Mouse (Mus musculus) forebrain, embryonic 12.5 days (tissue): Measurements from ENCODE around the gene Aldh1a7. TPM values are rescaled to one million over a fixed set of nuclear protein-coding genes. Genes with fewer than 3 reads are reported as not detected.
A peak's percentile ranks its signal among the peaks of the same experiment; 100 is the strongest.

Source experiments
- ATAC-seq: fragments of 200-750 bp; cut with Nextera tagmentation; 2 replicates; pipeline ENCODE4 v1.8.0; 2017; ENCODE audit warnings: moderate TSS enrichment; ENCODE audit not compliant: low FRiP score
- H3K27ac ChIP-seq: fragments of 300-500 bp; sonication (generic); 2 replicates; pipeline ENCODE4 v1.5.1; 2016; ENCODE audit warnings: mild to moderate bottlenecking
- H3K27me3 ChIP-seq: fragments of 300-500 bp; sonication (generic); 2 replicates; pipeline ENCODE4 v1.6.1; 2016; ENCODE audit warnings: mild to moderate bottlenecking
- H3K36me3 ChIP-seq: fragments of 300-500 bp; sonication (generic); replicated peaks from 2 replicates; pipeline ENCODE4 v1.6.1; 2016; ENCODE audit warnings: mild to moderate bottlenecking
- H3K4me1 ChIP-seq: fragments of 300-500 bp; sonication (generic); 2 replicates; pipeline ENCODE4 v1.6.1; 2016
- H3K4me2 ChIP-seq: fragments of 300-500 bp; sonication (generic); 2 replicates; pipeline ENCODE4 v1.6.1; 2016; ENCODE audit warnings: mild to moderate bottlenecking, moderate library complexity
- H3K4me3 ChIP-seq: fragments of 300-500 bp; sonication (generic); replicated peaks from 2 replicates; pipeline ENCODE4 v1.5.1; 2016; ENCODE audit warnings: mild to moderate bottlenecking
- H3K9ac ChIP-seq: fragments of 300-500 bp; sonication (generic); 2 replicates; pipeline ENCODE4 v1.6.1; 2016; ENCODE audit warnings: mild to moderate bottlenecking
- H3K9me3 ChIP-seq: fragments of 300-500 bp; sonication (generic); 2 replicates; pipeline ENCODE4 v1.6.1; 2016
- WGBS: fragments of 180-500 bp; shearing (Covaris S2); methylation state at CpG from one replicate; pipeline ENCODE4 v1.1.7; 2016; 5-methylcytosine and 5-hydroxymethylcytosine counted together
- polyA plus RNA-seq: library from polyadenylated mRNA; unstranded; fragments of >200 nt; fragmentation: Nextera tagmentation; extraction: Ambion mirVana; gene quantifications from 2 replicates; pipeline ENCODE4 v1.2.1, GENCODE M21; 2016

The Aldh1a7 gene
- polyA plus RNA-seq = 0.11 and 0.28 TPM in 2 replicates

DNA sequence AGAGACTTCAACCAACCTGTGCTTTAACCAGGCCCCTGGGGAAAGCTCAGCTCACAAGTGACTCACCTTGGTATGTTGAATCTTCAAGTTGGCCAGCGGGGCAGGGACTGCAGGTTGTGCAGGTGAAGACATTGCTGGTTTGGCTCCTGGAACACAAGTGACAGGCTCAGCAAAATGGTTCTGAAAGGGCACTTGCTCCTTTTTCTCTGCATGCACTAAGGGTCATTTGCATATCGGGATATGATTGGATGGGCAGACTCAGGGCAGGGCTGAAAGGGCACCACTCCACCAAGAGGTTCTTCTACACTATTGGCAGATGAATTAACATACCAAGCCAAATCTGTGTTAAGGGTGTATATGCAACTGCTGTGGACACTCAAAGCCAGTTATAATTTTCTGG is at the start of gene Aldh1a7:
Gene Aldh1a7, minus strand, starts transcription at position 182 of the 400 bp plus-strand sequence.
- Histone ChIP-seq H3K27me3 (no peaks in the 10 kb centered on the region), H3K36me3 (no peaks in the 10 kb centered on the region), H3K27ac (no peak within 1 kb of the TSS), H3K9ac (no peak within 1 kb of the TSS), H3K9me3 (no peaks in the 10 kb centered on the region), H3K4me2 (no peak within 1 kb of the TSS), H3K4me3 (no peak within 1 kb of the TSS), H3K4me1 (no peaks in the 10 kb centered on the region)
- WGBS = 57% methylated on average over 2 of the region's 2 CpGs
- no peak for ATAC-seq

DNA sequence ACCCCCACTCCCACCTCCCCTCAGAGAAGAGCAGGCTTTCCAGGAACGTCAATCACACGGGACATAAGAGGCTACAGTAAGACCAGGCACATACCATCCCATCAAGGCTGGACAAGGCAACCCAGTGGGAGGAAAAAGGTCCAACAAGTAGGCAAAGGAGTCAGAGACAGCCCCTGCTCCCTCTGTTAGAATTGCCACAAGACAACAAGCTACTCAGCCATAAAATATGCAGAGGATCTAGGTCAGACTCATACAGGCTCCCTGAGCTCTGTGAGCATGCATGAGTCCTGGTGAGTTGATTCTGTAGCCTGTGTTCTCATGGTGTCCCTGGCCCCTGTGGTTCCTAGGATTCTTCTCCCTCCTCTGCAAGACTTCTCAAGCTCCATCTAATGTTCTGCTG is 48.3 kb upstream of the Aldh1a7 start:
- no peaks in the 10 kb centered on the region for H3K4me1 ChIP-seq
- H3K4me3 ChIP-seq = no peak overlapping the region
- 78% methylated on average over 2 of the region's 2 CpGs for WGBS
- no peak for ATAC-seq
- H3K27me3 ChIP-seq = no peaks in the 10 kb centered on the region
- no peaks in the 10 kb centered on the region for H3K36me3 ChIP-seq
- H3K4me2 ChIP-seq = no peak overlapping the region
- no peak overlapping the region for H3K9ac ChIP-seq
- H3K27ac ChIP-seq = no peak overlapping the region
- H3K9me3 ChIP-seq = no peaks in the 10 kb centered on the region

DNA sequence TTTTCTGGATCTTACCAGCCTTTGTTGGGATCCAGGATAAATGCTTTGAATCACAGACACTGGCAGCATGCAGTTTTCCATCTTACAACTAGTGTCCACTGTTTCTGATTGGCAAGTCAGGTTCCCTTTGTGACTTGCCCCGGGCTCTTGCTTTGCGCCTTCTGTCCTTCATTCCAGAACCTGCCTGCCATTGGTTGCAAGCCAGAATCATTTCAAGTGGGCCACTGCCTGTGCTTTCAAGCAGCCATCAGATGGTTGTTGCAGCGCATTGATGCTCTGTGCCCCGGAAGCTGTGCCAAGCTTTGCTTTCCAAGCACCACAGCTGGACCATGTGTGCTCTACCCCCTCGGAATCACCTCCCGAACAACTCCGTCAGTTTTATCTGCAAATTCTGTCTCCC is 46.6 kb upstream of the Aldh1a7 start:
- 91% methylated on average over 7 of the region's 7 CpGs for WGBS
- Histone ChIP-seq H3K27me3 (no peaks in the 10 kb centered on the region), H3K27ac (no peak overlapping the region), H3K4me2 (no peak overlapping the region), H3K9ac (no peak overlapping the region), H3K4me3 (no peak overlapping the region), H3K36me3 (no peaks in the 10 kb centered on the region), H3K9me3 (no peaks in the 10 kb centered on the region), H3K4me1 (no peaks in the 10 kb centered on the region)
- ATAC-seq = no peak

DNA sequence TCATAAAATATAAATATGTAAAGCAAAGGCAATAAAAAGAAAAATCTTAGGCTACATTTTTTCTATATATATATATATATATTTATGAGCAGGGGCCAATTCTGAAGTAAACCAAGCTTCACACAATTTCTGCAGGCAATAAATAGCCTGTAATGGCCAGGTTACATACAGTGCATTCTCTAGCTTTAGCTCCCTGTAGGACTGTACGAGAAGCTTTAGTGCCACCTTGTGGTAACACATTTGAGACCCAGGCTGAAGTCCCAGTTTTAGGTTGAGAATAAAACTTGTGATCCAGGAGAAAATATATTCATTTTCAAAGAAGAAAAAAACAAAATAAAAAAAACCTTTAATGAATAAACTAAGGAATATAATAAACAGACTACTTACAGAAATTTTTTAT is 36.9 kb upstream of the Aldh1a7 start:
- H3K9me3 ChIP-seq = no peaks in the 10 kb centered on the region

DNA sequence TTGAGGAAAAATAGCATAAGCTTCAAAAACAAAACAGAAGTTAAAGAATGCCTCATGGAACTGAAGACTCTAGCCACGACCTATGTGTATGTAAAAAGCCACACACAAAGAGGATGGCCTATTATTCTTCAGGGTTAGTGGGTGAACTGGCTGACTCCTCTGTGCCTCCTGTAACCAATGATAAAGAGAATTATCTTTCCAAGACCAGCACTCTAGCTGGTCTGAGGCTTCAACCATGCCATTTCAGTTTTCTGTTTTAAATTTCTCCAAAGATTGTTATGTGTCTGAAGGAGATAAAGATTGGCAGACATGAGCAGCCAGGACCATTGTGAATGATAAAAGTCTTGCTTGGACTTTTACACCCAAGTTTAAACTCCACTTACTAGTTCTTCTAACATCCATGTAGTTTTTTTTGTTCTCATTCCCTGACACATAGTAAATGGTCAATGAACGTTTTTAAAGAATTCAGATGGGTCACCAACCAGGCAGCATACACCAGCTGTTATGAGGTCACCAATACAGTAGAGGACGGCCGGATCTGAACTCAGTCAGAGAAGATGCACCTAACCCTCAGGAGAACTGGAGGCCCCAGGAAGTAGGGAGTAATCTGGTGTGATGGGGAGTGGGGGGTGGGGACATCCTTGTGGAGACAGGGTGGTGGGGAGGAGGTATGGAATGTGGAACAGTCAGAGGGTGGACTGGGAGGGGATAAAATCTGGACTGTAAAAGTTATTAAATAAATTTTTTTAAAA is 34.5 kb upstream of the Aldh1a7 start:
- Histone ChIP-seq H3K4me1 (no peaks in the 10 kb centered on the region), H3K4me3 (no peak overlapping the region), H3K4me2 (no peak overlapping the region), H3K36me3 (no peaks in the 10 kb centered on the region), H3K27me3 (no peaks in the 10 kb centered on the region), H3K27ac (no peak overlapping the region), H3K9me3 (no peaks in the 10 kb centered on the region), H3K9ac (no peak overlapping the region)
- WGBS = 75% methylated on average over 4 of the region's 4 CpGs
- ATAC-seq = no peak

More for the DNA sequence above, 36.9 kb upstream of the Aldh1a7 start:
- H3K4me3 ChIP-seq = no peak overlapping the region
- H3K9ac ChIP-seq = no peak overlapping the region
- no peaks in the 10 kb centered on the region for H3K36me3 ChIP-seq
- H3K4me1 ChIP-seq = no peaks in the 10 kb centered on the region
- 17% methylated on average over 1 of the region's 1 CpGs for WGBS
- no peak overlapping the region for H3K4me2 ChIP-seq
- no peak overlapping the region for H3K27ac ChIP-seq
- ATAC-seq = peak; percentile 74; the same call in 1 of the 2 replicates
- H3K27me3 ChIP-seq = no peaks in the 10 kb centered on the region

DNA sequence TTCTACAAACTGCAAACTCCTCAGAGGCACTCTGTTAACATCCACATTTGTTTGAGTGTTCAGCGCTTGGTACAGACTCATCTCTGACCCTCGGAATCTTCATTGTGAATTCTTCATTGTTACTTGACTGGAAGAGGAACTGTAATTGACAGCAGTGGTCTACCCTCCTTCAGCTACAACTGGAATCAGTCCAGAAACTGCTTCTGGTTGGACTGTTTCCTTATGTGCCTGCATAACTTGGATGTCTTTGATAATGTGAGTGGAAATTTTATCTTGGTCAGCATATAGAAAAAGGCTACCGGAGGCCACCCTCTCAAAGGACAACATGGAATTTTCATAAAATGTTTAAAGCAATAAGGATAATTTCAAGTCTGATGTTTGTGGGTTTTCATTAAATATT is 33.8 kb upstream of the Aldh1a7 start:
- 85% methylated on average over 3 of the region's 3 CpGs for WGBS
- Histone ChIP-seq H3K36me3 (no peaks in the 10 kb centered on the region), H3K4me3 (no peak overlapping the region), H3K4me1 (no peaks in the 10 kb centered on the region), H3K9me3 (no peaks in the 10 kb centered on the region), H3K27me3 (no peaks in the 10 kb centered on the region), H3K4me2 (no peak overlapping the region), H3K9ac (no peak overlapping the region), H3K27ac (no peak overlapping the region)
- no peak for ATAC-seq

DNA sequence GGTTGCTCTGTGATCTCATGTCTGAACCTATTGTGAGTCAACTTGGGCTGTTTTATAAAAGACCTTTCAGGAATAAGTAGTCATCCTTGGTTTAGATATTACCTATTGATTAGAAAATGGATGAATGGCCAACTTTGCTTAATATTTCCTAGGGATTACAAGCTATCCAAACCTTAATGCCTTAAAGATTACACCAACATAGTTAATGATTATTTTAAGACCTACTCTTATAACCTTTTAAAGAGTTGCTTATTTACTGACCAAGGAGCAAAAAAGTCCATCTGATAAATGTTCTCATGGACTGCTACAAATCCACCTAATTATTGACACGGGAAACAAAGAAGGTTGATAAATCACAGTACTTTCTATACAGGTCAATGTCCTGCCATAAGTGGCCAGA is 17.3 kb upstream of the Aldh1a7 start:
- Histone ChIP-seq H3K4me3 (no peak overlapping the region), H3K4me2 (no peak overlapping the region), H3K27ac (no peak overlapping the region), H3K9ac (no peak overlapping the region), H3K36me3 (no peaks in the 10 kb centered on the region), H3K9me3 (no peaks in the 10 kb centered on the region), H3K27me3 (no peaks in the 10 kb centered on the region), H3K4me1 (no peaks in the 10 kb centered on the region)
- ATAC-seq = no peak
- WGBS = 86% methylated on average over 1 of the region's 1 CpGs

DNA sequence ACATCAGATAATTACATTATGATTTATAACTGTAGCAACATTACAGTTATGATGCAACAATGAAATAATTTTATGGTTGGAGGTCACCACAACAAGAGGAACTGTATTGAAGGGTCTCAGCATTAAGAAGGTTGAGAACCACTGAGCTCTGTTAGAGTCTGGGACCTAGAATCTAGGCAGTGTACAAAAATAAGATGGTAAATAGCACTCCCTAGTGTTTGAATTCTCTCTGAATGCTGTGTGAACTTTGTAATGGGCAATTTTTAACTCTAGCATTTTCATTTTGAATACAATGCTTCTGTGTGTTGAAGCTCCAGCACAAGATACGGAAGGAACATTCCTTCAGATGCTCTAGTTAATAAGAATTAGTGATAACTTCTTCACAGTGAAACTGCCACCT is 916 bp upstream of the Aldh1a7 start:
- Histone ChIP-seq H3K27me3 (no peaks in the 10 kb centered on the region), H3K36me3 (no peaks in the 10 kb centered on the region), H3K9me3 (no peaks in the 10 kb centered on the region), H3K27ac (no peak overlapping the region), H3K4me1 (no peaks in the 10 kb centered on the region), H3K4me3 (no peak overlapping the region), H3K9ac (no peak overlapping the region), H3K4me2 (no peak overlapping the region)
- no peak for ATAC-seq
- WGBS = 89% methylated on average over 1 of the region's 1 CpGs

DNA sequence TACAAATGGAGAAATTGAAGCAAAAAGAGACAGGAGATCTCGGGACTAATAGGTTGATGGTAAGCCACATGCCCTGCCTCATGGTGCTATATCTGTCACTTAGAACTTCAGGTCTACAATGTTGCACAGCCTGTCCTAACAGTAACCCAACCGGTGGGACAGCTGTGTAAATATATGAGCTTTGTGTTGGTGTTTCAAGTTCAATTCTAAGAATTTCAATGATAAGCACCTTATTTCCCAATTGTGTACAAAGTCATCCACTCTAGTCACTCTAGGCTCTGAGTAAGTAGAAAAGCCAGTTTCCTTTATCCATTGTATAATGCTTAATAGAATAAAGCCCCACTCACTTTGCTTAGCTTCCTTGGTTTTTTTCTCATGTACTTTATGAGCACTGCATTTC is 4.4 kb downstream of the Aldh1a7 start:
- no peak for ATAC-seq
- Histone ChIP-seq H3K36me3 (no peaks in the 10 kb centered on the region), H3K4me2 (no peak overlapping the region), H3K4me3 (no peak overlapping the region), H3K27me3 (no peaks in the 10 kb centered on the region), H3K27ac (no peak overlapping the region), H3K9me3 (no peaks in the 10 kb centered on the region), H3K9ac (no peak overlapping the region), H3K4me1 (no peaks in the 10 kb centered on the region)
- WGBS = 79% methylated on average over 2 of the region's 2 CpGs

DNA sequence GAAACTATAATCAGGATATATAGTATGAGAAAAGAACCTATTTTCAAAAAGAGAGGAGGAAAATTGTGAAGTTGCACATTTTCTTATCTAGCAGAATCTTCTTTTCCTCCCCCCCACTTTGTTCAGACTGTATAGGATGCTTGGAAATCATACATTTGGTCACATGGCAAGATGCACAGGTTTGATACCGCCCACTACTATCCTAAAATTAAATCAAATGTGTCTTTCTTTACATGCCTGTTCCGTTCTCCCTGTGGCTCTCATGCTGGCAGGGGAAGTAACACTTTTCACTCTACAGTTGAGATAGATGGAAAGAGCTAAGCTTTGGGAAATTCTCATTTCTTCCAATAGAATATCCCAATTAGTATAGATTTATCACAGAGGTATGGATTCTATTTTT is 7.1 kb downstream of the Aldh1a7 start:
- Histone ChIP-seq H3K27me3 (no peaks in the 10 kb centered on the region), H3K9me3 (no peaks in the 10 kb centered on the region), H3K4me1 (no peaks in the 10 kb centered on the region), H3K4me3 (no peak overlapping the region), H3K36me3 (no peaks in the 10 kb centered on the region), H3K4me2 (no peak overlapping the region), H3K9ac (no peak overlapping the region), H3K27ac (no peak overlapping the region)
- ATAC-seq = no peak
- WGBS = 90% methylated on average over 2 of the region's 2 CpGs

DNA sequence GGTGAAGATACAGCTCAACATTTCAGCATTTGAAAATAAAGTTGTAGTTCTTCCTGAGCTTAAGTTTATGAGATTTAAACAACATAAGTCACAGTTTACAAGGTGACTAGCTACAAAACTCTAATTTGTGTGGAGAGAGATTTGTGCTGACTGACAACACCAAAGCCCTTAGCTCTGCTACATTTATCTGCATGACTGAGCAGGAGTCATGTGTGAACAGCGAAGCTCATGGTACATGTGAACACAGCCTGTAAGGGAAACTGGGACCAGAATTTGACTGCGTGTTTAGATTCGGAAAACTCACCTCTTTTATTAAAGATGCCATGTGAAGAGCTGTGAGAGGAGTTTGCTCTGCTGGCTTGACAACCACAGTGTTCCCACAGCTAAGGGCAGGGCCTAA is 11.7 kb downstream of the Aldh1a7 start:
- Histone ChIP-seq H3K9ac (no peak overlapping the region), H3K27ac (no peak overlapping the region), H3K4me3 (no peak overlapping the region), H3K9me3 (no peaks in the 10 kb centered on the region), H3K36me3 (no peaks in the 10 kb centered on the region), H3K4me2 (no peak overlapping the region), H3K27me3 (no peaks in the 10 kb centered on the region), H3K4me1 (no peaks in the 10 kb centered on the region)
- no peak for ATAC-seq
- 77% methylated on average over 3 of the region's 3 CpGs for WGBS

DNA sequence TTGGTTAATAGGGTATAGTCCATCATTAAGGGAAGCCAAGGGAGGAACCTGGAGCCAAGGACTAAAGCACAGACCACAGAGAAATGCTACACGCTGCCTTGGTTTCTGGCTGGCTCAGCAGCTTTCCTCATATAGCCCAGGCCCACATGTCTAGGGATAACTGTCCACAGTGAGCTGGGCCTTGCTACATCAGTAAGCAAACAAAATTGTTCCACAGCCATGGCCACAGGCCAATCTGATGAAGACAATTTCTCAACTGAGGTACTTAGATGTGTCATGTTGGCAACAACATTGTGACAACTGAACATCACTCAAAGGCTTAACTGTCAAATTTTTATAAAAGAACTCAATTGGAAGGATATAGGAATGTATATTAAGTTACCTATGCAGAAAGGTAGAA is 12.3 kb downstream of the Aldh1a7 start:
- H3K9me3 ChIP-seq = no peaks in the 10 kb centered on the region
- ATAC-seq = no peak
- H3K36me3 ChIP-seq = no peaks in the 10 kb centered on the region
- no peak overlapping the region for H3K27ac ChIP-seq
- 88% methylated on average over 1 of the region's 1 CpGs for WGBS
- no peak overlapping the region for H3K9ac ChIP-seq
- no peaks in the 10 kb centered on the region for H3K27me3 ChIP-seq
- H3K4me2 ChIP-seq = no peak overlapping the region
- no peaks in the 10 kb centered on the region for H3K4me1 ChIP-seq
- H3K4me3 ChIP-seq = no peak overlapping the region

DNA sequence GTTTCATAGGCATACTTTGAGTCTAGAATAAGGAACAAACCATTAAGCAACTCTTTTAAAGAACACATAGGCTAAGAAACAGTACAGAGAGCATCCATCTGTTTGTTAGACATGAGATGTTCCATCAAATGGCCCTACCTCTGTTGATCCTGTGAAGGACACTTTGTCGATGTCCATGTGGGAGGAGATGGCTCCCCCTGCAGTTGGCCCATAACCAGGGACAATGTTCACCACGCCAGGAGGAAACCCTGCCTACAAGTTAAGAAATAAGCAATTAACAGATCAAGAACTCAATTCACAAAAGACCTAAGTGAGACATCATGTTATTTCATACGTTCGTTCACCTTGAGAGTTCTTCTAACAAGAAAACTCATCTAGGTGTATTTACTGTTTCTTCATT is 12.8 kb downstream of the Aldh1a7 start:
- H3K9me3 ChIP-seq = no peaks in the 10 kb centered on the region
- H3K27ac ChIP-seq = no peak overlapping the region
- no peaks in the 10 kb centered on the region for H3K4me1 ChIP-seq
- WGBS = 87% methylated on average over 4 of the region's 4 CpGs
- no peak overlapping the region for H3K9ac ChIP-seq
- H3K4me3 ChIP-seq = no peak overlapping the region
- H3K36me3 ChIP-seq = no peaks in the 10 kb centered on the region
- no peaks in the 10 kb centered on the region for H3K27me3 ChIP-seq
- no peak for ATAC-seq
- no peak overlapping the region for H3K4me2 ChIP-seq
